7 mouse cellular contexts compared by ENCODE assay signal in the genomic region with DNA sequence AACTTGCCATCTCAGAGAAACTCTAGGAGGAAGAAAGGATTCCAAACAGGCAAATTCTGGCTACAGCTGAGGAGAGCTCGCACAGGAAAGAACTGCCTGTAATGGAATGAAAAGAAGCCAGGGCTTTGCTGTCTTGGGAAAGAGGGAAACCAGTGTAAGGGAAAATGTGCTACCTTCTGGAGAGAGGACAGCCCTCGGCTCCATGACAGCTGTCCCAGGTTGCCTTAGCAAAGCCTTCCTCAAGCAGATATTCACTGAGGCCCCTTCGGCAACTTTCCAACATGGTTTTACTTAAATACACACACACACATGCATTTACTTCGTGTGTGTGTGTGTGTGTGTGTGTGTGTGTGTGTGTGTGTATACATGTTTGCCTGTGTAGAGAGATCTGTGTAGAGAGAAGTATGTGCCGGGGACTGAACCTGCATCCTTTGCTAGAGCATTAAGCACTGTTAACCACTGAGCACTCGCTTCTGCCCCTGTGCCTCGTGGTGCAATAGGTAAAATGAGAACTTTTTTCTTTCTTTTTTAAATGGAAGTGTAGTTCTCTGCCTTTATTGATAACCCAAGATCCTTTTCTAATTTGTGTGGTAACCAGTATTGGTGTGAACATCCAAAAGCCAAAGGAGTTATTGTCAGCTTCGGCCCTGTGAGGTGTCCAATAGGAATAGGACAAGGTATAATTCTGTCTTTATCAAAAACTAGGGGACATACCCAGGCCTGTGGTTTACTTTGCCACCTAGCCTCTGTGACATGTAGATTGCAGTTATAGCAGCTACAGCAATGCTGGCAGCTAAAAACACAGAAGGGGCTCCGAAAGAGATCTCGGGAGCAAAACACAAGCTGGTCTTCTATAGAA.
DNase-seq lines count a peak whose midpoint lies in the region; ATAC-seq lines count a peak whose summit lies in the region.

No protein-coding gene starts in this region.

- H3K9me3 ChIP-seq in megakaryocyte, embryonic 14.5 days = peaks cover 4% of the 10 kb centered on the region; the same call in 1 of the 2 replicates
- no peaks in the 10 kb centered on the region for H3K9me3 ChIP-seq in forebrain, embryonic 13.5 days (replicated peaks)
- no peaks in the 10 kb centered on the region for H3K9me3 ChIP-seq in limb, embryonic 11.5 days (ENCODE audit: control insufficient read depth, low read length)

- H3K4me3 ChIP-seq in megakaryocyte, embryonic 14.5 days (replicated peaks) = peak overlapping the region; percentile 96
- H3K4me3 ChIP-seq in forebrain, embryonic 13.5 days = peak overlapping the region; percentile 55
- H3K4me3 ChIP-seq in limb, embryonic 11.5 days (ENCODE audit: low read depth, low read length) = peak overlapping the region; percentile 53; the same call in 1 of the 2 replicates

- H3K27ac ChIP-seq in forebrain, embryonic 13.5 days = peak overlapping the region; percentile 92
- peak overlapping the region; percentile 76; the same call in 1 of the 2 replicates for H3K27ac ChIP-seq in limb, embryonic 11.5 days (replicated peaks; ENCODE audit: low read depth, low read length)

- H3K9ac ChIP-seq in forebrain, embryonic 13.5 days = peak overlapping the region; percentile 64
- peak overlapping the region; percentile 58 for H3K9ac ChIP-seq in limb, embryonic 11.5 days (ENCODE audit: low read length)

- ATAC-seq in megakaryocyte, adult 5-6 weeks (ENCODE audit: poor library complexity, severe bottlenecking) = no peak
- ATAC-seq in forebrain, embryonic 13.5 days = peak; percentile 48
- peak; percentile 14; the same call in 1 of the 2 replicates for ATAC-seq in limb, embryonic 11.5 days (ENCODE audit: insufficient number of reproducible peaks, low FRiP score, low TSS enrichment, low read depth)

- peak overlapping the region; percentile 57 for H3K4me2 ChIP-seq in forebrain, embryonic 13.5 days
- peak overlapping the region; percentile 37 for H3K4me2 ChIP-seq in limb, embryonic 11.5 days (ENCODE audit: low read depth, severe bottlenecking)

- WGBS in forebrain, embryonic 13.5 days = 29% methylated on average over 10 of the region's 10 CpGs
- 45% methylated on average over 10 of the region's 10 CpGs for WGBS in limb, embryonic 11.5 days

- H3K36me3 ChIP-seq in megakaryocyte, embryonic 14.5 days (replicated peaks; ENCODE audit: low read length) = peaks cover 18% of the 10 kb centered on the region
- 0 out of 2 replicates have a peak, but pooled peaks cover 3% of the 10 kb centered on the region for H3K36me3 ChIP-seq in forebrain, embryonic 13.5 days (ENCODE audit: poor library complexity, severe bottlenecking)
- H3K36me3 ChIP-seq in limb, embryonic 11.5 days (ENCODE audit: control insufficient read depth, insufficient read depth, low read length) = no peaks in the 10 kb centered on the region; the same call in 1 of the 2 replicates

- peak; percentile 45 for DNase-seq in c-Kit-positive CD71-positive TER-119-positive erythroid progenitor cells, embryonic 14.5 days (ENCODE audit: low spot score)
- DNase-seq in limb, embryonic 11.5 days (ENCODE audit: low spot score) = peak; percentile 34
- DNase-seq in neural tube, embryonic 10.5 days (ENCODE audit: extremely low spot score, low spot score) = peak; percentile 27
- no peak for DNase-seq in urinary bladder, postnatal 4 days (ENCODE audit: low spot score in 2 of 2)

- H3K4me1 ChIP-seq in megakaryocyte, embryonic 14.5 days = peaks cover 36% of the 10 kb centered on the region
- H3K4me1 ChIP-seq in forebrain, embryonic 13.5 days = peaks cover 25% of the 10 kb centered on the region
- 0 out of 2 replicates have a peak, but pooled peaks cover 3% of the 10 kb centered on the region for H3K4me1 ChIP-seq in limb, embryonic 11.5 days (ENCODE audit: control insufficient read depth, insufficient read depth, low read length)

- no peaks in the 10 kb centered on the region for H3K27me3 ChIP-seq in megakaryocyte, embryonic 14.5 days (replicated peaks)
- H3K27me3 ChIP-seq in forebrain, embryonic 13.5 days = no peaks in the 10 kb centered on the region
- H3K27me3 ChIP-seq in limb, embryonic 11.5 days (ENCODE audit: control insufficient read depth, insufficient read depth, low read length) = no peaks in the 10 kb centered on the region

Comparison
In these comparisons a context has a peak if more than half of its experiments do, and no peak if none do; other contexts are left out.
1. DNase-seq: peak in c-Kit-positive CD71-positive TER-119-positive erythroid progenitor cells, embryonic 14.5 days (single experiment), limb, embryonic 11.5 days (single experiment) and neural tube, embryonic 10.5 days (single experiment); none in urinary bladder, postnatal 4 days (0 of 2).
2. Peak in every context shown above with its lines, with median percentiles within 50 percentile points of each other: H3K4me3 ChIP-seq.